Mouse (Mus musculus): ENCODE data around the gene Akap8l. TPM values are rescaled to one million over a fixed set of nuclear protein-coding genes. Genes with fewer than 3 reads are reported as not detected.
A peak's percentile ranks its signal among the peaks of the same experiment; 100 is the strongest.

Akap8l gene
- polyA plus RNA-seq, 1 experiment from 2014 or later = 88.1 TPM

DNA sequence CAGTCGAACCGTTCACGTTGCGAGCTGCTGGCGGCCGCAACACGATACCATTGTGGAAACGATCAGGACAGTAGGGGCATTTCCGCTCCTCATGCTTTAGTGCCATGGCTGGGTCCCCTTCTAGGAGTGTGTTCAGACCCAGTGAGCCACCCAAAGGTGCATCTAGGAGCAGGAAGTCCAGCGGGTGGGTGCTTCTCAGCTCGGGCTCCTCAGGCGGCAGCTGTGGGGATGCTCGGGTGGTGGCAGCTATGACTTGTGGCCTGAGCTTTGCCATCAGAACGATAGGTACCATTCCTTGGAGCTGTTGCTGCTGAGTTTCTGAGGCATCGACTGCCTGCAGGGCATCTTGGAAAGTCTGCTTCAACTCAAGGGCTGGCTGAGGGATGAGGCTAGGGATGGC lies 26.1 kb upstream of the Akap8l start:
- H3K4me3 ChIP-seq = no peak overlapping the region
- no peaks in the 10 kb centered on the region for H3K27me3 ChIP-seq
- peaks cover 12% of the 10 kb centered on the region; the same call in 1 of the 2 replicates for H3K36me3 ChIP-seq
- no peak overlapping the region for H3K4me2 ChIP-seq
- no peaks in the 10 kb centered on the region for H3K9me3 ChIP-seq (replicated peaks)
- H3K4me1 ChIP-seq (replicated peaks) = no peaks in the 10 kb centered on the region
- no peak overlapping the region for H3K9ac ChIP-seq
- no peak overlapping the region for H3K27ac ChIP-seq
- no peak for ATAC-seq (replicated peaks; ENCODE audit: insufficient number of reproducible peaks, insufficient read depth, low FRiP score, low read depth)
- 92% methylated on average over 15 of the region's 15 CpGs for WGBS

DNA sequence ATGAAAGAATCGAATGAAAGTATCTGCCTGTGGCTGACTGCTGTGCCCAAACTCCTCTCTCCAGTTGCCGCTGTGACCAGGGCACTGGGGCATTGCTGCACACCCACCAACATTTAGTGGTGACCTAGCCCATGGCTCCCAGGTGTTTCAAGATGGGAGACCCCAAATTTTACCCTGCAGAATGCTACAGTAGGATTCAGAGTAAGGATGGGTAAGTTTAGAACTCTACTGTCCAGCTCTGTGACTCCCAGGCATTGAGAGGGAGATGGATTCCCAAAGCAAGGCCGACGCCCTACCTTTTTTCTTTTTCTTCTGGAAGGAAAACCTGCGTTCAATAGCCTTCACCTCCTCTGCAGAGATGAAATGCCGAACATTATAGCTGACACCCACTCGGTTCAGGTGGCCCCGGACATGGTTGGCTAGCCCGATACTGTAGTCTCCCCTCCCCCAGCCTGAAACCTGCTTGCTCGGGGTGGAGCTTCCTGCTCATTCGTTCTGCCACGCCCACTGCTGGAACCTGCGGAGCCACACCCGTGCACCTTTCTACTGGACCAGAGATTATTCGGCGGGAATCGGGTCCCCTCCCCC lies 18.7 kb upstream of the Akap8l start:
- ATAC-seq (replicated peaks; ENCODE audit: insufficient number of reproducible peaks, insufficient read depth, low FRiP score, low read depth) = no peak
- Histone ChIP-seq H3K4me2 (peak overlapping the region; percentile 56), H3K9me3 (replicated peaks) (no peaks in the 10 kb centered on the region), H3K4me1 (replicated peaks) (peaks cover 14% of the 10 kb centered on the region), H3K27me3 (no peaks in the 10 kb centered on the region), H3K27ac (no peak overlapping the region), H3K36me3 (no peaks in the 10 kb centered on the region), H3K4me3 (peak overlapping the region; percentile 36), H3K9ac (no peak overlapping the region)
- WGBS = 19% methylated on average over 13 of the region's 17 CpGs

DNA sequence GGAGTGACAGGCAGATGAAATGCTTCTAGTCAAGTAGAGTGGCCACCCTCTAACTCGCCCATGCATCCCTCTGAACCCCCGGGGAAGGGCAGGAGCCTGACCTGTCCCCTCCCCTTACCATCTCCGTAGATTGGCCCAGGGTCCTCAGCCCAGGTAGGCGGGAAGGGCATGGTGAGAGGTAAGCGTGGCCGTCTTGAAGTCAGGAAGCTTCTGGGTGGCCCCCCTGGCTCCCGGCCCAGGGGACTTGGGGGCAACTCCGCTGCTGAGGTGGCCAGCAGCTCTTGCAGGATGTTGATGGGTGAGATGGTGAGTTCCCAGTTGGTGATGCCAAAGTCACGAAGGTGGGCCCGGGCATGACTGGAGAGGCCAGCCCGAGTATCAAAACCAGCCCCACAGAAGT lies 17.3 kb upstream of the Akap8l start:
- Histone ChIP-seq H3K4me3 (no peak overlapping the region), H3K9me3 (replicated peaks) (no peaks in the 10 kb centered on the region), H3K9ac (no peak overlapping the region), H3K4me1 (replicated peaks) (peaks cover 23% of the 10 kb centered on the region), H3K27ac (no peak overlapping the region), H3K27me3 (no peaks in the 10 kb centered on the region), H3K4me2 (no peak overlapping the region), H3K36me3 (no peaks in the 10 kb centered on the region)
- no peak for ATAC-seq (replicated peaks; ENCODE audit: insufficient number of reproducible peaks, insufficient read depth, low FRiP score, low read depth)
- WGBS = 88% methylated on average over 11 of the region's 11 CpGs

DNA sequence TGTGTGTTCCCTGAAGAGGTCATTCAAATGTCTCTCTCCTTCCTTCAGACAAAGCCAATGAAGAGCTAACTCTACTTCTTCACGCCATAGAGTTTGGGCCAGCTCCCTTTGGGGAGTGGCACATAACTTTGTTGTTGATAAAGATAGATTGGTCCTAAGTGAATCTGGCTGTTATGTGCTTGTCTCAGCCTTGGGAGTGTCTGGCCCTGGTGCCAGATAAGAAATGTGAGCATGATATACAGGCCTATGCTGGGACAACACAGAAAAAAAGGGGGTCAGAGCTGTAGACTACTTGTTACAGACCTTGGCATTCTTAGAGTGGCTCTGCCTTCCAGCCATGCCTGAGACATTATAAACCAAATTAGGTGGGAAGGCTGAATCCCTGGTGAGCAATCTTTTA lies 14.9 kb upstream of the Akap8l start:
- Histone ChIP-seq H3K27ac (no peak overlapping the region), H3K4me1 (replicated peaks) (peaks cover 32% of the 10 kb centered on the region), H3K36me3 (peaks cover 22% of the 10 kb centered on the region), H3K4me2 (peak overlapping the region; percentile 77; the same call in 1 of the 2 replicates), H3K4me3 (no peak overlapping the region), H3K27me3 (no peaks in the 10 kb centered on the region), H3K9ac (no peak overlapping the region), H3K9me3 (replicated peaks) (no peaks in the 10 kb centered on the region)
- 58% methylated on average over 1 of the region's 1 CpGs for WGBS
- ATAC-seq (replicated peaks; ENCODE audit: insufficient number of reproducible peaks, insufficient read depth, low FRiP score, low read depth) = no peak

DNA sequence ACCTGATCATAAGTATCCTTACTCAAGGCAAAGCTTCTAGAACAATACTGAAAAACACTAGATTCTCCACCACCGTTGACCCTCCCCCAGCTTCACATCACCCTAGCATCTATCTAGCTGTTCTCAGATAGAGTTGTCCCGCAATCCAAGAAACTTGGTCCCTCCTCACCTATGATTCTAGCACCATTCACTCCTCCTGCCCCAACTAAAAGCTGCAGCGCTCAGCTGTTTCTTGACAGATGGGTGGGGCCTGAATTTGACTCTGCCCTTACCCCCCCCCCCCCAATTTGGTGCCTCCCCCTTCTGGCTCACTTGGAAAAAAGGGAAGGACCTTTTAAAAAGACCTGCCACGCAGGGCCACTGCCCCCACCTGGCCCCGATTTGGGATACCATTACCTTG lies 14.4 kb upstream of the Akap8l start:
- 54% methylated on average over 5 of the region's 5 CpGs for WGBS
- no peaks in the 10 kb centered on the region for H3K9me3 ChIP-seq (replicated peaks)
- H3K4me3 ChIP-seq = peak overlapping the region; percentile 83
- H3K4me1 ChIP-seq (replicated peaks) = peaks cover 32% of the 10 kb centered on the region
- H3K9ac ChIP-seq = peak overlapping the region; percentile 42; the same call in 1 of the 2 replicates
- peaks cover 26% of the 10 kb centered on the region for H3K36me3 ChIP-seq
- H3K27ac ChIP-seq = peak overlapping the region; percentile 75
- ATAC-seq (replicated peaks; ENCODE audit: insufficient number of reproducible peaks, insufficient read depth, low FRiP score, low read depth) = no peak
- H3K27me3 ChIP-seq = no peaks in the 10 kb centered on the region
- H3K4me2 ChIP-seq = peak overlapping the region; percentile 77

DNA sequence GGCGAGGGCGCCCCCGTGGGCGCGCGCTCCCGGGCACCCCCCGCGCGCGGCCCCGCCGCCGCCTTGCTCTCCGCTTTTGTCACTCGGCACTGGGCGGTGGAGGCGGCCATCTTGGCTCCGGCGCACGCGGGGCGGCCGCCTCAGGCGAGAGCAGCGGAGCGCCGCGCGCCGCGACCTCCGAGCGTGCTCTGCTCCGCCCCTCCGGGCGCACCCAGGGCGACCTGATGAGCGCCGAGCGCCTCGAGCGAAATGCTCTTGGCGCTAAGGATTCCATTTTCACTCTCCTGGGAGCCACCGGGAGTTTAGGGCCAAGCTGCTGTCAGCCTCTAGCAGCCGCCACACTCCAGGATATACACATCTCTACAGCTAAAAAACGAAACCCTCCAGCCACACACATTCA lies 13.9 kb upstream of the Akap8l start:
- Histone ChIP-seq H3K4me3 (peak overlapping the region; percentile 83), H3K36me3 (peaks cover 31% of the 10 kb centered on the region), H3K9ac (peak overlapping the region; percentile 96), H3K27ac (peak overlapping the region; percentile 77), H3K27me3 (no peaks in the 10 kb centered on the region), H3K4me2 (peak overlapping the region; percentile 77), H3K4me1 (replicated peaks) (peaks cover 32% of the 10 kb centered on the region), H3K9me3 (replicated peaks) (no peaks in the 10 kb centered on the region)
- under 1% methylated on average over 40 of the region's 47 CpGs for whole genome bisulfite sequencing
- peak; percentile 93 for ATAC-seq (replicated peaks; ENCODE audit: insufficient number of reproducible peaks, insufficient read depth, low FRiP score, low read depth)

DNA sequence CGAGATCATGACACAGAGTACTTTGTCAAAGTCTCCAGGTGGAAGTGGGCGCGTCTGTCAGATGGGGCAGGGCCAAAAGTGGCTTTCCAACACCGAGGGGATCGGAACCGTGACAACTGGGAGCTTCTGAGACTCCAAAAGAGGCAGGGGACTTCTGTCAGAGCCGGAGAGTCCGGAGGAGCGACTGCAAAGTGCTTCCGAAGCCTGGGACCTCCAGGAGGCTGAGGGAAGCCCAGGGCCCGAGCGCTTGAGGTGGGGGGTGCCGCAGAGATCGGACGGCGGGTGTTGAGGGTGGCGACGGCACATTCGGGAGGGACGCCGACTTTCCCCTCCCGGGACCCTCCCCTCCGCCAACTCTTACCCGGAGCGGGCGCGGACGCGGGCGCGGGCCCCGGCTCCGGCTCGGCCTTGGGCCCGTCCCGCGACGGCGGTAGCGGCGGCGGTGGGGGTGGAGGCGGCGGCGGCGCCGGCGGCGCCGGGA lies 13.5 kb upstream of the Akap8l start:
- H3K36me3 ChIP-seq = peaks cover 36% of the 10 kb centered on the region
- peaks cover 30% of the 10 kb centered on the region for H3K4me1 ChIP-seq (replicated peaks)
- H3K27me3 ChIP-seq = no peaks in the 10 kb centered on the region
- WGBS = under 1% methylated on average over 47 of the region's 50 CpGs
- peak overlapping the region; percentile 83 for H3K4me3 ChIP-seq
- peak overlapping the region; percentile 77 for H3K4me2 ChIP-seq
- peak overlapping the region; percentile 77 for H3K27ac ChIP-seq
- ATAC-seq (replicated peaks; ENCODE audit: insufficient number of reproducible peaks, insufficient read depth, low FRiP score, low read depth) = peak; percentile 52
- H3K9me3 ChIP-seq (replicated peaks) = no peaks in the 10 kb centered on the region
- peak overlapping the region; percentile 96 for H3K9ac ChIP-seq

DNA sequence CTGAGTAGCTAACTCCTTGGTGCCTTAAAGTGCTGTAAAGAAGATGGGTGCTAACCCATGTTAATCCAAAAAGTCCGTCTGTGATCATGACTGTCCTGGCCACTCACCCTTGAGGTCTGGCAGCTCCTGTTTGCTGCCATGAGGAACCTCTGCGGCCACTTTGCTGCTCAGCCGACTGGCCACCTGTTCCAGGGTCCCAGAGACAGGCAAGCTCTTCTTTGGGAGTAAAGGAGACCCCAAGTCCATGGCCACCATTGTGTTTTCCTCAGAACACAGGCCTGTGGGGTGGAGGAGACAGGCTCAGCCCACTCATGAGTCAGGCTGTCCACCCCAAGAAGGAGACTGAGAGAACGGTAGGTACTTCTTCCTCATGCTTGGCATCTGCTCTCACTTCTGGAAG lies 12.3 kb upstream of the Akap8l start:
- Histone ChIP-seq H3K4me2 (peak overlapping the region; percentile 77), H3K27me3 (no peaks in the 10 kb centered on the region), H3K4me3 (peak overlapping the region; percentile 83), H3K4me1 (replicated peaks) (peaks cover 27% of the 10 kb centered on the region), H3K9ac (peak overlapping the region; percentile 96; the same call in 1 of the 2 replicates), H3K27ac (no peak overlapping the region), H3K9me3 (replicated peaks) (no peaks in the 10 kb centered on the region), H3K36me3 (peaks cover 47% of the 10 kb centered on the region)
- ATAC-seq (replicated peaks; ENCODE audit: insufficient number of reproducible peaks, insufficient read depth, low FRiP score, low read depth) = no peak
- WGBS = 81% methylated on average over 4 of the region's 4 CpGs

DNA sequence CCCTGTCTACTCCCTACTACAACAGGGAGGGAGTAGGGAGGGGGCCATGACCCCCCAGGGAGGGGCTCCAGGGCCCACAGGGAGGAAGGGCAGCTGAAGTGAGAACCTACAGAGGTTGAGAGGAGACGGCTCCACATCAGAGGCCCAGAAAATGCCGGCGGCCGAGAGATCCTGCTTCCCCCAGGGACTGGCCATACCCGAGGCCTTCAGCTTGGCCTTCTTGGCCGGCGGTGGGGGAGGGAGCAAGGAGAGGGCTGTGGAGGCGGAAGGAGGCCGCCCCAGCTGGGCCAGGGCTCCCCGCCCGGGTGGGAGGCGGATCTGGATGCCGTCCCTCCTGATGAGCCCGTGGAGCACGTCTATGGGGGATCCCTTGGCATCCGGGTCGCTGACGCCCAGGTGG lies 9.5 kb upstream of the Akap8l start:
- WGBS = 84% methylated on average over 18 of the region's 18 CpGs
- H3K36me3 ChIP-seq = peaks cover 75% of the 10 kb centered on the region
- no peak overlapping the region for H3K4me2 ChIP-seq
- H3K4me1 ChIP-seq (replicated peaks) = peaks cover 23% of the 10 kb centered on the region
- no peak for ATAC-seq (replicated peaks; ENCODE audit: insufficient number of reproducible peaks, insufficient read depth, low FRiP score, low read depth)
- no peak overlapping the region for H3K9ac ChIP-seq
- H3K27me3 ChIP-seq = no peaks in the 10 kb centered on the region
- no peaks in the 10 kb centered on the region for H3K9me3 ChIP-seq (replicated peaks)
- H3K4me3 ChIP-seq = no peak overlapping the region
- no peak overlapping the region for H3K27ac ChIP-seq

DNA sequence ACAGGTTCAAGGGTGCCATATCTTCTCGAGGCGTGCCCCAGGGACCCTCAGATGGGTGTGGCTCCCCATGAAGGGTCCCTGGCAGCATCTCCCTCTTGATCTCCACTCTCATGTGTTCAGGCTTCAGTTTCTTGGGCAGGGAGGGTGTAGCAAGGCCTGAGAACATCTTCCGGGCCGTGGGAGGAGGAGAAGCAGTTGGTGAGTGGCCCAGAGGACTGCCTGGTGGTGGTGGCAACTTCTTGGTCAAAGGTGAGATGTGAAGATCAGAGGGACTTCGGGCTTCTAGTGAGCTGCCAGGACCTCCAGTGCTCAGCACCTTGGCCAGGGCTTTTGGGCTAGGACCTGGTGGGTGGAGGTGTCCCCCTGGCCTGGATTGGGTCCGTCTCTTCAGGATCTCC lies 8.5 kb upstream of the Akap8l start:
- H3K4me1 ChIP-seq (replicated peaks) = peaks cover 26% of the 10 kb centered on the region
- H3K9ac ChIP-seq = no peak overlapping the region
- WGBS = 89% methylated on average over 6 of the region's 6 CpGs
- no peaks in the 10 kb centered on the region for H3K27me3 ChIP-seq
- H3K27ac ChIP-seq = no peak overlapping the region
- ATAC-seq (replicated peaks; ENCODE audit: insufficient number of reproducible peaks, insufficient read depth, low FRiP score, low read depth) = no peak
- H3K4me2 ChIP-seq = no peak overlapping the region
- H3K4me3 ChIP-seq = no peak overlapping the region
- H3K36me3 ChIP-seq = peaks cover 82% of the 10 kb centered on the region
- no peaks in the 10 kb centered on the region for H3K9me3 ChIP-seq (replicated peaks)

DNA sequence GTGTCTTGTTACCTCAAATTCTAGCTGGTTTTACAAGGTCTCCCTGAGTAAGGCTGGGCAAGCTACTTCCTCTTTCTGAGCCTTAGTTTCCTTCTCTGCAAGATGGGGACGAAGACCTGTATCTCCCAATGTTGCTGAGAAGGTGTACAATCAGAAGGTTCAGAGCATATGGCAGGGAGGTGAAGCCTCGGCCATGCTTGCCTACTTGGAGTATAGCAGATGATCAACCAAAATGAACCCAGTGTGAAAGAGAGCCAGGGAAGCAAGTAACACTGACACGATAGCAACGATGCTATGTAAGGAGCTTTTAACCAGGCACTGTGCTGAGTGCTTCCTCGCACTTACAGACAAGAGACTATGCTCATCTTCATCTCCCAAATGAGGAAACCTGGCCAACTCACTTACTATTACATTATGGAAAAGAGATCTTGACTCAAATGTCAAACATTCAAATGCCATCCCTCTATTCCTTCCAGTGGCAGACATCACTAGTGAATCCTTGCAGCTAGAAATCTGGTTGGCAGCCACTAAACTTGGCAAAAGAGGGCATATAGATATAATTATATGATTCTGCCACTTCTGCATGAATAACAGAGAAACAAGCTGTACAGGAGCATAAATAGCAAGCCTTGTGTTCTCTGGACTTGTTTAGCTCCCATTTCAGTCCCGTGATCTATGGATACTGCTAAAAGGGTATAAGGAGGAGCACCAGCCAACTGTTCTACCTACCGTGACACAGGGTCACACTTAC lies 8.0 kb upstream of the Akap8l start:
- ATAC-seq (replicated peaks; ENCODE audit: insufficient number of reproducible peaks, insufficient read depth, low FRiP score, low read depth) = no peak
- Histone ChIP-seq H3K9me3 (replicated peaks) (no peaks in the 10 kb centered on the region), H3K4me1 (replicated peaks) (peaks cover 29% of the 10 kb centered on the region), H3K27me3 (no peaks in the 10 kb centered on the region), H3K4me3 (no peak overlapping the region), H3K36me3 (peaks cover 82% of the 10 kb centered on the region), H3K9ac (no peak overlapping the region), H3K27ac (no peak overlapping the region), H3K4me2 (no peak overlapping the region)
- 89% methylated on average over 7 of the region's 7 CpGs for WGBS
